Mouse (Mus musculus) cerebellum, adult 2 months (tissue): Measurements from ENCODE around the gene Nod2. TPM values are rescaled to one million over a fixed set of nuclear protein-coding genes. Genes with fewer than 3 reads are reported as not detected.

Experiments used
- DNase-seq, 2 experiments: peaks; one replicate each; pipeline ENCODE4 v3.0.0; 2021
- H3K27ac ChIP-seq: fragments of 200-500 bp; 2 replicates; pipeline ENCODE4 v1.5.1; 2012; ENCODE audit warnings: low read length, control low read depth, inconsistent platforms; ENCODE audit not compliant: insufficient read depth
- H3K27me3 ChIP-seq: fragments of 200-500 bp; 2 replicates; pipeline ENCODE4 v1.6.1; 2012; ENCODE audit warnings: inconsistent platforms, mild to moderate bottlenecking, low read length, moderate library complexity; ENCODE audit not compliant: control insufficient read depth, insufficient read depth
- H3K4me1 ChIP-seq: fragments of 200-500 bp; 2 replicates; pipeline ENCODE4 v1.6.1; 2011; ENCODE audit warnings: low read length; ENCODE audit not compliant: control insufficient read depth, insufficient read depth
- H3K4me3 ChIP-seq: fragments of 200-500 bp; replicated peaks from 2 replicates; pipeline ENCODE3; 2011; ENCODE audit warnings: mild to moderate bottlenecking, low read depth, low read length, control low read depth; ENCODE audit not compliant: insufficient read depth
- CTCF ChIP-seq: fragments of 200-500 bp; IDR thresholded peaks from 2 replicates; pipeline ENCODE4 v1.5.1; 2011; ENCODE audit warnings: low read depth, mild to moderate bottlenecking, control low read depth, low read length, moderate library complexity, borderline replicate concordance; ENCODE audit not compliant: insufficient read depth
- POLR2A ChIP-seq: fragments of 200-500 bp; IDR thresholded peaks from 2 replicates; pipeline ENCODE4 v1.6.1; 2011; ENCODE audit warnings: low read length, control low read depth, borderline replicate concordance; ENCODE audit not compliant: insufficient read depth
- WGBS: fragments of 180-500 bp; shearing (Covaris S2); methylation state at CpG from one replicate; pipeline ENCODE4 v1.1.7; 2018; 5-methylcytosine and 5-hydroxymethylcytosine counted together
- polyA plus RNA-seq: library from polyadenylated mRNA; depleted of rRNA; stranded (reverse); fragments of >200 nt; gene quantifications from 2 replicates; pipeline ENCODE4 v1.2.3, GENCODE M21; 2012

The Nod2 gene
- polyA plus RNA-seq, 1 experiment = 0.28 TPM

- no peak for TF ChIP-seq POLR2A
- TF ChIP-seq CTCF = no peak
- DNase-seq = no peak
- Histone ChIP-seq H3K4me3 (no peak overlapping the region), H3K27me3 (no peaks in the 10 kb centered on the region), H3K27ac (no peak overlapping the region), H3K4me1 (no peaks in the 10 kb centered on the region)
Measured at GRCm38 (mm10) chr8:88655334-88655733, 8.2 kb downstream of the Nod2 start.

GRCm38 (mm10) chr8:88659873-88660272, 12.8 kb downstream of the Nod2 start:
- H3K4me3 ChIP-seq = no peak overlapping the region
- H3K27me3 ChIP-seq = no peaks in the 10 kb centered on the region
- 54% methylated on average over 3 of the region's 3 CpGs for WGBS
- no peak for DNase-seq
- no peak overlapping the region for H3K27ac ChIP-seq
- TF ChIP-seq POLR2A (no peak), CTCF (no peak)
- peaks cover 8% of the 10 kb centered on the region for H3K4me1 ChIP-seq

- Histone ChIP-seq H3K4me1 (peaks cover 11% of the 10 kb centered on the region), H3K27ac (no peak overlapping the region), H3K4me3 (no peak overlapping the region), H3K27me3 (no peaks in the 10 kb centered on the region)
- TF ChIP-seq CTCF = no peak
- no peak for TF ChIP-seq POLR2A
- no peak for DNase-seq
- 94% methylated on average over 6 of the region's 6 CpGs for WGBS
Measured at GRCm38 (mm10) chr8:88662401-88662821, 15.3 kb downstream of the Nod2 start.

- H3K4me1 ChIP-seq = peaks cover 11% of the 10 kb centered on the region
- no peak for DNase-seq
- TF ChIP-seq POLR2A = no peak
- no peak for TF ChIP-seq CTCF
- no peaks in the 10 kb centered on the region for H3K27me3 ChIP-seq
- H3K4me3 ChIP-seq = no peak overlapping the region
- H3K27ac ChIP-seq = no peak overlapping the region
- WGBS = 64% methylated on average over 16 of the region's 16 CpGs
Measured at GRCm38 (mm10) chr8:88664121-88664520, 17.0 kb downstream of the Nod2 start.

GRCm38 (mm10) chr8:88664947-88665346, 17.8 kb downstream of the Nod2 start:
- TF ChIP-seq CTCF (no peak), POLR2A (no peak)
- 10% methylated on average over 19 of the region's 19 CpGs for WGBS

GRCm38 (mm10) chr8:88666435-88666834, 19.3 kb downstream of the Nod2 start:
- H3K27me3 ChIP-seq = no peaks in the 10 kb centered on the region
- TF ChIP-seq CTCF (no peak), POLR2A (no peak)
- DNase-seq = no peak
- H3K4me3 ChIP-seq = no peak overlapping the region
- H3K4me1 ChIP-seq = peaks cover 11% of the 10 kb centered on the region
- WGBS = 94% methylated on average over 1 of the region's 1 CpGs
- H3K27ac ChIP-seq = no peak overlapping the region

More at GRCm38 (mm10) chr8:88664947-88665346, 17.8 kb downstream of the Nod2 start:
- Histone ChIP-seq H3K27ac (no peak overlapping the region), H3K4me3 (peak overlapping the region; percentile 32), H3K4me1 (peaks cover 11% of the 10 kb centered on the region), H3K27me3 (no peaks in the 10 kb centered on the region)
- DNase-seq = peak; percentile 70 to 73

- H3K4me1 ChIP-seq = peaks cover 11% of the 10 kb centered on the region
- H3K4me3 ChIP-seq = no peak overlapping the region
- H3K27me3 ChIP-seq = no peaks in the 10 kb centered on the region
- H3K27ac ChIP-seq = no peak overlapping the region
- WGBS = 47% methylated on average over 14 of the region's 14 CpGs
- no peak for TF ChIP-seq CTCF
- TF ChIP-seq POLR2A = no peak
- no peak for DNase-seq
Measured at GRCm38 (mm10) chr8:88668400-88669086, 21.4 kb downstream of the Nod2 start.

- H3K27ac ChIP-seq = no peak overlapping the region
- no peaks in the 10 kb centered on the region for H3K4me1 ChIP-seq
- no peak for DNase-seq
- 80% methylated on average over 6 of the region's 6 CpGs for WGBS
- no peaks in the 10 kb centered on the region for H3K27me3 ChIP-seq
- no peak overlapping the region for H3K4me3 ChIP-seq
- TF ChIP-seq POLR2A (no peak), CTCF (no peak)
Measured at GRCm38 (mm10) chr8:88670782-88671181, 23.7 kb downstream of the Nod2 start.
